Mouse (Mus musculus): ENCODE results near the gene BC035044.
A peak's percentile ranks its signal among the peaks of the same experiment; 100 is the strongest.
"Not testable (repeated sequence)": the region's sequence is repeated elsewhere in the genome, so short reads cannot be mapped to it uniquely, and the experiment has no call there.

Gene BC035044

DNA sequence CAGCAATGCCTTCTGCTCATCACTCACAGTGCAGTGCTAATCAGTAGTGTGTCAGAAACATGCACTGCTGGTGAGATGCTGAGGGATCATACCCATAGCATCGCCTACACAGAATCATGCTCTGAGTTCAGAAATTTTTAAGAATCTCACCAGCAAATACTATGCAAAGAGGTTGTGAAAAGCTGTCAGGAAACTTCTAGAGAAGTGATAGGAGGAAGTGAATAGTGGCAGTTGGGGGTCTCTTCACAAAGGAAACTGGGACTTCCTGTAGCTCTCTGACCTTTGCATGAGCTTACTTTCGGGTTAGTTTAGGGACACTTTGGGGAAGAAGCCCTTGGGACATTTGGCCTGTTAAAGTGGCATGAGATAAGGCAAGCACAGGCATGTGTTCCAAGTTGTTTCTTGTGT, at the start of gene BC035044:
TSS of gene BC035044 (minus strand) at position 179 of the 408 bp plus-strand sequence.
- peak in 1 of 2 experiments; percentile 47 for DNase-seq

DNA sequence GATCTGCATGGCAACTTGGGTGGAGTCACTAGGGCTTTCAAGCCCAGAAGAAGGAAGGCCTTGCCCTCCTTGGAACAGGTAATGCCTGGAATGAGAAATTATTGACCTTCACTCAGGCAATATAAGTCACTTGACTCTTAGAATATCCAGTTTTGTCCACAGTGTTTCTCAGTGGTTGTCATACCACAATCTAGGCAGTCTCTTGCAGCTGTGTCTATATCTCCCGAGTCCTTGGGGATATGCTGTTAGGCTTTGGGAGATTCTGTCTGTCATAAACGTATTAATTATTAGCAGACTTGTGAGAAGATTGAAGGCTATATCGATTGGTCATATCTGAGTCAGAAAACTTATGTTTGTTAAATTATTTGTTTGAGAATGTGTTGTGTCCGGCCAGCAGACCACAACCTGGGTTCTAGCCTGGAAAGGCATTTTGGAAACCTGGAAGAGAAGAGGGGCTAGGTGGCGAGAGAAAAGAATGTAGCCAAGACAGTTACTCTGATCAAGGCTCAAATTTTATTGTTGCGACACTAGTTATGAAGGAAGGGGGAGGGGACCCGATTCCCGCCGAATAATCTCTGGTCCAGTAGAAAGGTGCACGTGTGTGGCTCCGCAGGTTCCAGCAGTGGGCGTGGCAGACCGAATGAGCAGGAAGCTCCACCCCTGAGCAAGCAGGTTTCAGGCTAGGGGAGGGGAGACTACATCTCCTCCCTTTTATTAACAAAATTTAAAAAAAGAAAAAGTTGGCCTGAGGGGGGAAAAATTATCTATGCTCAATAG, 45.2 kb upstream of the BC035044 start:
- not testable (repeated sequence) for DNase-seq

DNA sequence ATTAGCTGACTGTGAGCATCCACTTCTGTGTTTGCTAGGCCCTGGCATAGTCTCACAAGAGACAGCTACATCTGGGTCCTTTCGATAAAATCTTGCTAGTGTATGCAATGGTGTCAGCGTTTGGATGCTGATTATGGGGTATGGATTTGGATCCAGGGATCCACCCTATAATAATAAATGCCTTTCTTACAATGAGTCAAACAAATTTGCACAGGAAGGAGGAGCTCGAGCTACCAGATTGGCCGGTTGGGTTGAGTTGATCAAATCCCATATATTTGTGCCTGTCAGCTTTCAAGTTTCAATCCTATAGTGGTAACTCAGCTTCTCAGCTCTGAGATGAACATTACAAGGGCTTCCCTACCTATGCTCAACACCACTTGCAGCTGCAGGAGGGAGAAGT, 43.2 kb upstream of the BC035044 start, which contains the start of gene Clec2g:
TSS of gene Clec2g (plus strand) at position 301 of the 400 bp plus-strand sequence.
- DNase-seq = not testable (repeated sequence)

DNA sequence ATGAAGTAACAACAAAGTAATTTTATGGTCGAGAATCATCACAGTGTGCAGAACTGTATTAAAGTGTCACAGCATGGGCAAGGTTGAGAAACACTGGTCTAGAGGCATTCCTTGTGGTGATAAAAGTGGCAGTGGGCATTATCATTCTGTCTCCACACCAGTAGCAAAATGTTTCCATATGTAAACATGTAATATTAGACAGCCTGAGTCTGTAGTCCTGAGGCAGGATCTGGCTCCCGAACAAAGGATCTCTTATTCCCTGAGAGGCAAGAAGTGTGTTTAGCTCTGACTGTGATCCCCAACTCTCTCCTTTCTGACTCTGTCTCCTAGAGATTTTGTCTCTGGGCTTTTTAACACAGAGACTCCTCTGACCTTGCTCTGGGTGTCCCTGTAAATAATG, 42.1 kb upstream of the BC035044 start:
- DNase-seq = no peak

DNA sequence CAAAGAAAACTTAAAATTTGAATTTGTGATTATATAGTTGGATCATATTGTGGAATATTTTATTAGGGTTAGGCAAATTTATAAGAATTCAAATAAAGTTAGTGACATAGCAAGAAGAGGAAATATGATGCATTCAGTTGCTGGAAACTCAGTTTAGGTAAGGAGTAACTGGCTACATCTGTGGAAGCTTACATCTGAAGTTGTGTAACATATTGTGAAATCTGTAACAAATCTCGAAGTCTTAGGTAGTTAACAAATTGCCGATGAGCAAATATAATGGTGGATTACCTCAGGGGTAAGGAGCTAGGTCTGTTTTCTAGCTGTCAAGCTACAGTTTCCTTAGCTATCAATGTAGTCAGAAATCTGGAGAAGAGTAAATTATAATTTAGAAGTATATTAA, 26.4 kb upstream of the BC035044 start:
- no peak for DNase-seq

DNA sequence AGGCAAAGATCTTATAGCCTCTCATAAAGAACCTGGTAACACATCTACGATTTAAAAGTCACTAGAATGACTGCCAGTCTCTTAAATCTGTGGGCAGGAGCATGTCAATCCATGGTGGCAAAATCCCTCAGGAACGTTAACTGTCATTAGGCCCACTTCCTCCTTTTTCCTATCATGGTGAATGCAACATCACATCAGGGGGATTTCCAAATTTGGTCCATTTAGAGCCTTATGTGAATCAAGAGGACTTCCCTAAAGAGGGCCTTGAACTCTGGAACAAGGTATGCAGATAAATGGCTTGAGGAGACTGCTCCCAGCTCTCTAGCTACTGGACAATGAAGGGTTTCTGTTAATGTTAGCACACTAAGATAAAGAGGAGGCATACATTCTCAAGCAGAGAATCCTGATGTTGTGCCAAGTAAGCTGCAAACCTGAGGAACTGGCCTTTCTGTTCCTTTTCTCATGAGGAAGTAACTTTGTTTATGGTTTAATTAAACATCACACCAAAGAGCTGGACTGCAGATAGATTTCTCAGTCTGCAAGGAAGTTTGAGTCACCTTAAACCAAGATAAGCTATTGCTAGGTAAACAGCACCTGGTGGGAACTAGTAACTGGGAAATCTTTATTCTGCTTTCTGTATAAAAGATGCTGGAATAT, 22.8 kb upstream of the BC035044 start:
- no peak for DNase-seq

DNA sequence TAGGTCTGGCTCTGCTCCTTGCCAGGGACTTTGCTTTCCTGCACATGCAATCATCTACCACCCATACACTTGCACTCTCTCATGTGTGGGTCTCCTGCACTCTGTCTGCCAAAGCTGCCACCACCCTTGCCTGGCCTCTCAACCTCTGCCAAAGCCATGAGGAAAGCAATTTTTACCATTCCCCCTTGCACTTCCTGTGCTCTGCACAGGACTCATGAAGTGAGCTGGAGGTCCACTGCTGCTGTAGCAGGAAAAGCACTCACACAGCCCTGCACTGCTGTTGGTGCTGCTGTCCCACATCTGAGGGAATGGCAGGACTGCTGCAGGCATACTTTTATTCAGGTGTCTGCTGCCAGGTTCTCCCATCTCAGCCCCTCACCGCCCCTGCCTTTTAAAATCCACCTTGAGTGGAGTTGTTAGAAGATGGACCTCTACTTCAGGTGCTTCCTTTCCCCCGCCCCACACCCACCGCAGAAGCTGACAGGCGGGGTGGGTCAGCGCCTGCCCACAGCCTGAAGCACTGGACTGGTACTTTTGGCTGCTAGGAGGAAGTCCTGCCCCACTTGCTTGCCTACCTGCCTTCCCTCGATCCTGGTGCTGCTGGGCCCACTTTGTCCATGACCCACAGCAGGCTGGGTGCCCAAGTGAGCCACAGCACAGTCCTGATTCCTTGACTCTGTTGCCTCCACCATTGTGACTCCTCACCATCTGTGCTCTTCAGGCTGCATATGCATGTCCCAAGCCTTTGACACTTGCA, 10.0 kb upstream of the BC035044 start:
- not testable (repeated sequence) for DNase-seq

DNA sequence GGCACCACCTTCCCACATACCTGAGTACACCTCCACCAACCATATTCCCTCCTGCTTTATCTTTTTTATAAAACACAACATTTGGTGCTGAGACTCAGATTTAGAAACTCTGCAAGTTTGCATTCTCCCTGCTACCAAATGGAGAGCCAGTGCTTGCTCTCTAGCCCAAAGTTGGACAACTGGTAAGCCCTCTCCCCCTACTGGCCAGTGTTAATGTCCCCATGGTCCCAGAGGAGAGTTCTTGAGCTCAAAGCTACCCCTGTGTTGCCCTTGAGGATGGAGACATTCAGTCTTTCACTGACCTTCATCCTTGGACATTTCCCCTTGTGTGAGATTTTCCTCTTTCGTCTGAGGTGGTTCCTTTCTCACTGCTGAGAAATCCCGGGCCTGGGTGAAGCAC, 9.1 kb upstream of the BC035044 start:
- DNase-seq = no peak

DNA sequence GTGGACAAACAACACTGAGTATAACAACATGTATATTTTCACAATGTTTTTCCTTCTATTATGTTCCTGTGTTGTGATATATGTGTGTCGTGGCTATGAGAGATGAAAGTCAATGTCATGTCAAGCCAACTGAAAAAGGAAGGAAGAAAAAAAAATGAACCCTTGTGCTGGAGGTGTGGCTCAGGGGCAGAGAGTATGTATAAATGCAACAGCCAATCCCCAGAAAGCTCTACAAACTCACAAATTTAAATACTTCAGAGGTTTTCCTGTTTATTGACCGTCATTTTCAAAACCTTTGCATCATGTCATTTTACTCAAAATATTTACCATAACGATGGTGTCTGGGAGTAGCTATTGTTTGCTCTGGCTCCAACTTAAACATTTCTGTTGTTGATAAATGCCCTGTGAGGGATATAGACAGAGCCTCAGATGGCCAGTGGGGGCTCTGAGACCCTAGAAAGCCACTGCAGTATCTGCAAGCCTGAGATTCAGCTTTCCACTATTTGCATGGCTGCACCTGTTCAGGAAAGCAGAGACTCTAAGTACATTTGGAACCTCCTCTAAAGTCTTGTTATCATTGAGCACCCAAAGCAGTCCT, 4.6 kb upstream of the BC035044 start:
- DNase-seq = no peak

DNA sequence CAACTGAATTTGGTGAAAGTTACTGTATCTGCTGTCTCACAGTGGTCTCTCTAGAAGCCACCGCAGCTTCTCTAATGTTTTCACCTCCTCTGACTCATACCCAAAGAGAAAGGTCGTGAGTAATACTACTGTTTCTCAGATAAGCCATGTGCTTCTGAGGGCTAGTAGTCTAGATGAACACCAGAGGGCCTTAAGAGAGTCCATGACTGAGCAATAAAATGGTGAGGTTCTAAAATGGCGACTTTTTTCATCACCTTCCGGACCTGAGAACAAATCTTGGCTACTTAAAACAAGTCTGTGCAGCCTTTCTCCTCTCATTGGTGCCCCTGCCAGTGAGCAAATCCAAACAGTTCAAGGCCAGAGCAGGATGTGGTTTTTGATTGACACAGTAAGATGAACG, 2.1 kb downstream of the BC035044 start:
- DNase-seq = peak; percentile 34 to 37

DNA sequence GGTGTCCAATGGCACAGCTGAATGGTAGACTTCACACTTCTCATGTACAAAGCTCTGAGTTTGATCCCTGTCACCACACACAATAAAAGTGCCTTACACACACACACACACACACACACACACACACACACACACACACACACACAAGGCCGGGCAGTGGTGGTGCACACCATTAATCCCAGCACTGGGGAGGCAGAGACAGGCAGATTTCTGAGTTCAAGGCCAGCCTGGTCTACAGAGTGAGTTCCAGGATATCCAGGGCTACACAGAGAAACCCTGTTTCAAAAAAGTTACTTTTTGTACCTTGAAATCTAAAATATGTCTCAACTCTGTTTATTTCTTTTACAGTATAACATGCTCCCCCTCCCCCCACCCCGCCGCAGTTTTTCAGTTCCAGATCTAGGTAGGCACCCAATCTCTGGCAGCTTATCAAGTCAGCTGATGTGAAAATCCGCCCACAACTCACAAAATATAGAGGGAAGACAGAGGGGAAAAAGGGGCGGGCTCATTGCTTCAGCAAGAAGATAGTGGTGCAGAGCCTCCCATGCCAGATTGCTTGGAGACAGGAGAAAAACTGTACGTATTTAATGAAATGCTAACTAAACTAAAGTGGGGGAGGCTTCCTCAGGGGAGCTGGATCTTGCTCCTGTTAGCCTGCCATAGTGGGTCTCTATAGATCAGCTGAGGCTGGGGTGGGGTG, 3.7 kb downstream of the BC035044 start, which contains the start of gene Clec2i:
TSS of gene Clec2i (plus strand) at position 498 of the 700 bp plus-strand sequence.
- DNase-seq = peak; percentile 58 to 68

DNA sequence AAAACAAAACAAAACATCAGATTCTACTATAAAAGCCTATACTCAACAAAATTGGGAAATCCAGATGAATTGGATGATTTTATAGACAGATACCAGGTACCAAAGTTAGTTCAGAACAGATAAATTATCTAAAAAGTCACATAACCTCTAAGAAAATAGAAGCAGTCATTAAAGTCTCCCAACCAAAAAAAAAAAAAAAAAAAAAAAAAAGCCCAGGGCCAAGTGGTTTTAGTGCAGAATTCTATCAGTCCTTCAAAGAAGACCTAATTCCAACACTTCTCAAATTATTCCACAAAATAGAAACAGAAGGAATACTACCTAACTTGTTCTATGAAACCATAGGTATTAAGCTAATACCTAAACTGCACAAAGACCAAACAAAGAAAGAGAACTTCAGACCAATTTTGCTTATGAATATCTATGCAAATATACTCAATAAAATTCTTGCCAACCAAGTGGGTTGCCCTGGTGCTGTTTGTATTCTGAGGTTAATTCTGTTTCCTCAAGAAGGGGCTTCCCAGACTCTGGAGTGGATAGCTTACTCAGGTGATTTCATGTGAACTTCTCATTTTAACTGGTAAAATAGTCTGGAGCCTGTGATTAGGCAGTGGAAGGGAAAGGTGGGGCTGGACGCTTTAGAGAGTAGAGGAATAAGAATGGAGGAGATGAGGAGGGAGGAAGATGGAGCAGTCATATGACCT, 18.9 kb downstream of the BC035044 start:
- no peak for DNase-seq

DNA sequence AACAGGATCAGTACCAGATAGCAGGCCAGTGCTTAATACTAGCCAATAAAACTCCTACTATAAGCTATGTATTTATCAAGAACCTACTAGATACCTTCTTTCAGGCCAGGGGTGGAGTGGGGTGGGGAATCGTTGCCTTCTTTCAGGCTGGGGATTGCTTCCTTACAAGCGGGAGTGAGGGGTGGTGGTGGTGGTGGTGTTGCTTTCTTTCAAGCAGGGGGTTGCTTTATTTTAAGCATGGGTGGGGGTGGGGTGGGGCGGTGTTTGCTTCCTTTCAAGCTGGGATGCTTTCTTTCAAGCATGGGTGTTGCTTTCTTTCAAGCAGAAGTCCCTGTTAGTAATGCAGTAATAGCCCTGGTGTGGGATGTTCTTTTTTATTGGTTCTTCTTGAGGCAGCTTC, 22.1 kb downstream of the BC035044 start:
- DNase-seq = no peak

DNA sequence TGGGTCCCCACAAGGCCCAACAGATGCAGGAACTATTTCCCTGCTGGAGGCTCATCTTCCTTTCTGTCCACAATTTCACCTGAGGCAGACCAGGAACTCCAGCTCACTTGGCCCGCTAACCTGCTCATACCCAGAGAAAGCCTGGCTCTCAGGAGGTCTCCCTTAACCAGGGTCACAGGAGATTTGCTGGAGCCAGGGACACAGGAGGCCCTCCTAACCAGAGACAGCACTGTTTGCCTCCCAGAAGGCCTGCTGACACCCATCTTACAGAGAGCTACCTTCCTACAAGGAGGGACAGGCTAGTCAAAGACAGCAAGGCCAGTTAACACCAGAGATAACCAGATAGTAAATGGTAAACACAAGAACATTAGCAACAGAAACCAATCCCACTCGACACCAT, 33.0 kb downstream of the BC035044 start:
- DNase-seq = no peak

DNA sequence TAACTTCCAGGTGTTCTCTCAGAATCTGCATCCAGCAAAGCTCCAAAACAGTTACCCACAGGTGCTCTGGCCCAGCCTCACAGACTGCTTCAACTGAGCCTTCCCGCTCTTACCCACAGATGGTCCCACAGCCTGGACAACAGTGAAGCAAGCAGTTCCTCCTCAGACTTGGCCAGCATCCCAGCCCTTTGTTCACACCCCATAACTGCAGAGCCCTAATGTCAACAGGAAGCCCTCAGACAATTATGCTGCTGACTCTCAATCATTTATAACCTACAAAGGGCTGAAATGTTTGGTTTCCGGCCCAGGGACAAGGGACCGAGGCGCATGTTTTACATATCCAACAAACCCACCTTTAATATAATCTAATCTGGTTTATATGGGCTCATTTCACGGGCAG, 34.7 kb downstream of the BC035044 start:
- peak; percentile 62 to 65 for DNase-seq

DNA sequence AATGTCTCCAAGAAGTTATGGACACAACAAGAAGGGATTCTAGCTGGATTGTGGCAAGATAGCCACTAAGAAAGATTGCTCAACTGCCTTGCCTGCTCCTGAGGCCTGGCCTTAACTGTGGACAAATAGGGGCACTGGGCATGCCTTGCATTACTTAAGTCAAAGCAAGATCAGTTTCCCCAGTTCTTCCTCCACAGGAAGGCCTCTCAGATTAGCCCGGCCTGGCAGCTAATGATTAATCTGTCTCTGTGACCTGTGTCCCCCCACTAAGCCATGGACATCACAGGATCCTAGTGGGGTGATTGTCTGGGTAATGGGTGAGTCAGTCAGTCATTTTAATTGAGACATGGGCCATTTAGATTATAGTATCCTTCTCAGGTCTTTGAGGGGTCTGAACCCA, 35.4 kb downstream of the BC035044 start:
- DNase-seq = peak in 1 of 2 experiments; percentile 23

DNA sequence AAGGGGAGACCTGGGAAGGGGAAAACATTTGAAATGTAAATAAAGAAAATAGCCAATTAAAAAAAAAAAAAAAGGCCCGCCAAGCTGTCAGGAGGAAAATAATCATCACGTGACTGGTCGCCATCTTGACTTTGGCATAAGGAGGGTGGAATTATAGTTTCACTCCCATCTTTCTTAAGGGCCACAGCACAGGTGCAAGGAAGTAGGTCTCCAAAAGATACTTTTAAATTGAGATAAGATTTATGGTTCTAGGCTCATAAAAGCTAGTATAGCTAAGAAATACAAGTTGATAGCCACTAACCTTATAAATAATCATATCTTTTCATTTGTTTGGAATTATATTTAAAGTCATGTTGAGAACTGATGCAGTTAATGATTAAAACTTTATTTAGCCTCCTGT, 36.0 kb downstream of the BC035044 start:
- DNase-seq = no peak

DNA sequence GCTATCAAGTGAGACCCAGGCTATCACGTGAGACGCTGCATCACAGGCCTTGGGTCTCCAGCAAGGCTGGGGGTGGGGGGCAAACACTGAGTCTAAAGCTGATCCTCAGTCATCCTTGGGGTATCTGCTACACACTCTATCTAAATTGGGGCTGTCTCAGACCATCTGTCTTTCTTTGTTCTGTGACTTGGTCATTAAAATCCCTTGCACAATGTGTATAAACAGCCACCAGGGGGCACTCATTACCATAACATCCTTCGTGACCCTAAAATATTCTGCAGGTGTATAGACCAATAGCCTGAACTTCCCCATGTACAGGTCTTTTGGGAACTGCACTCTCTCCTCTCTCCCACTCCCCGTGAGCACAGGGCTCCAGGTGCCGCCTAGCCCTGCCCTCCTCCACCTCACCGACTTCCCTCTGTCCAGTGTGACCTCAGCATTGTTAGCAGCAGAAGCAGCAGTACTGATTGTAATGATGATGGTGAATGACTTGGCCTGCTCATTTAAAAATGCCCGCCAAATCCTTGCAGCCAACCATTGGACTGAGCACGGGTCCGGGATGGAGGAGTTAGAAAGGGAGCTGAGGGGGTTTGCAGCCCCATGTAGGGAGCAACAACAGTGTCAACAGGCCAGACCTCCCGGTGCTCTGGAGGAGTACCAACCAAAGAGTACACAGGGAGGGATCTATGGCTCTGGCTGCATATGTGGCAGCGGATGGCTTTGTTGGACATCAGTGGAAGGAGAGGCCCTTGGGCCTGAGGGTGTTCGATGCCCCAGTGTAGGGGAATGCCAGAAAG, 36.7 kb downstream of the BC035044 start:
- peak; percentile 52 to 82 for DNase-seq

DNA sequence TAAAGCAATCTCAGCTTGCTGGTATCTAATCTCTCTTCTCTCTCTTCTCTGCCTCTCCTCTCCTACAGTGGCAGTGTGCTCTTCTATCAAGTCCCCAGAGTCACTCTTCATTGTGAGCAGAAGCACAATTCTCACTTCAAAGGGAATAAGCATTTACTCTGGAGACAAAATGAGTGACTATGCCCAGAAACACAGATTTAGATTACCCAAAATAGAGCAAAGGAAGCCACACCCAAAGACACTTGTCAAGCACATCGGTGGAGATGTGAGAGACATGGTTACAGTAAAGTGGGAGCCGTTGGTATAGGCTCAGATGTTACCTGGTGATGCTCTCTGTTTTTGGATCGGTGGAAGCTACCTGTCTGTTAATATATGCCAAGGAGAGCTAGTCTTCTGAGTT, 38.2 kb downstream of the BC035044 start:
- no peak for DNase-seq

DNA sequence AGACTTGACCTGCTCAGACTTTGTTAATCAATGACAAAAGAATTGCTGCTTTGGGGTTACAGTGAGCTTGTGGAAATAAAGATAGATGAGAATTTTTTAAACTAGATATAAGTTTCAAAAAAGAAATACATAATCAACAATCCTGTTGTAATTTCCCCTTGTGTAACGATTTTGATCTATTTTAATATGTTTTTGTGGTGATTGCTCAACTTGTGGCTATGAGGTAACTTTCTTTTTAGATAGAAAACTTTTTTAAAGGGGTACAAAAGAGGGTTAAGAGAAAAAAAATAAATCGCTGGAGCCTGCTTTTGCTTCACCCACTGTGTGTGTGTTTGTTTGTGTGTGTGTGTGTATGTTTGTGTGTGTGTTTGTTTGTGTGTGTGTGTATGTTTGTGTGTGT, 39.8 kb downstream of the BC035044 start:
- DNase-seq = no peak

DNA sequence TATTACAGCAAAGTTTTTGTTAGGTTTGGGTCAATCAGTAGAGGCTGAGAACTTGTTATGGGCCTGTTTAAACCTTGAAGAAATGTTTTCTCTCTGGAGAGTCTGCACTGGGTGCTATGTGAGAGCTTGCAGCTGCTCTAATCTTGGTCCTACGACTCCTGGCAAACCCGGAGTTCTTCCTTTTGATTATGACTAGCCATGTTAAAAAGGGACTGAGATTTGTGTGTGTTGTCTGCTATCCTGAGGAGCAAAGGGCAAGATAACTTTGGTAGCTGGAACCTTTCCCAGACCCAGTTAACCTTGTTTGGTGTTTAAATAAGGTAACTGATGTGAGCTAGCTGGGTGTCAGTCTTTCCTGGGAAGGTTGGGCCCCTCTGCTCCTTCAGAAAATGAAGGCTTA, 40.3 kb downstream of the BC035044 start:
- no peak for DNase-seq

Data from spleen, adult 18-20 months (tissue).